Comparison of ENCODE assay signal across 9 mouse cellular contexts in the genomic region with DNA sequence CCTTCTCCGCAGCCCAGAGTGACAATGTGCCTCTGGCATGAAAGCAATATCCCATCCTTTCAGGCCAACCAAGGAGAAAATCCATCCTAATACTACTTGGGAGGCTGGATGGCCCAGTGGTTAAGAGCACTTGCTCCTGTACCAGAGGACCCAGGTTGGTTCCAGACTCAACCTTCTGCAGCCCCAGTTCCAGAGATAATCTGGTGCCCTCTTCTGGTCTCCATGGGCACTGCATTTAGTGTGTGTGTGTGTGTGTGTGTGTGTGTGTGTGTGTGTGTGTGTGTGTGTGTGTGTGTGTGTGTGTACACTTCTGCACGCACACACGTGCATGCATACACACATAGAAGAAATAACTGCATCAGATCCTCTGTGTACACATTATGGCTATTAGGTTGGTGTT. TPM values are rescaled to one million over a fixed set of nuclear protein-coding genes. Genes with fewer than 3 reads are reported as not detected.
DNase-seq lines count a peak whose midpoint lies in the region; ATAC-seq and TF ChIP-seq lines count a peak whose summit lies in the region.
"Had no signal": no experiment of that assay in that cellular context is flagged by ENCODE, and none has a peak within 500 bp of the region (broad histone marks: within the 10 kb centered on the region; RNA-seq: fewer than 3 reads in every experiment).

No protein-coding gene starts in this region.

- WGBS in liver, embryonic 11.5 days: 71% methylated on average over 3 of the region's 3 CpGs
- 61% methylated on average over 3 of the region's 3 CpGs for WGBS in liver, embryonic 14.5 days (ENCODE audit: insufficient replicate concordance)
- WGBS in stomach, postnatal 0 days: 56% methylated on average over 3 of the region's 3 CpGs

- H3K27me3 ChIP-seq in liver, embryonic 11.5 days (replicated peaks; ENCODE audit: control insufficient read depth, insufficient read depth, low read length): no peaks in the 10 kb centered on the region
- H3K27me3 ChIP-seq in liver, embryonic 14.5 days (ENCODE audit: control insufficient read depth, insufficient read depth, low read length): no peaks in the 10 kb centered on the region
- no peaks in the 10 kb centered on the region for H3K27me3 ChIP-seq in stomach, postnatal 0 days (ENCODE audit: control insufficient read depth, insufficient read depth, low read length)

- no peak for TF ChIP-seq EP300 in liver, embryonic 14.5 days (IDR thresholded peaks at IDR 0.05; ENCODE audit: low read depth)
- TF ChIP-seq EP300 in stomach, postnatal 0 days (optimal IDR thresholded peaks at IDR 0.05): no peak

- H3K27ac ChIP-seq in liver, embryonic 11.5 days (ENCODE audit: low read depth, low read length): no peak overlapping the region
- no peak overlapping the region for H3K27ac ChIP-seq in liver, embryonic 14.5 days
- H3K27ac ChIP-seq in stomach, postnatal 0 days (replicated peaks): no peak overlapping the region

- DNase-seq in adrenal gland, postnatal 14 days: peak; percentile 63
- no peak for DNase-seq in adrenal gland, adult 2 months
- DNase-seq in liver: peak; percentile 49
- DNase-seq in liver, embryonic 11.5 days (ENCODE audit: low spot score): no peak
- DNase-seq in c-Kit-positive CD71-positive TER-119-negative erythroid progenitor cells, embryonic 14.5 days (ENCODE audit: low read depth): peak; percentile 46
- DNase-seq in liver, embryonic 14.5 days (ENCODE audit: low read depth in 3 of 3, low spot score in 3 of 3): no peak
- DNase-seq in stomach, postnatal 0 days (ENCODE audit: low spot score): peak; percentile 61
- no peak for DNase-seq in right cerebral cortex, postnatal 36 days (ENCODE audit: low spot score in 2 of 2)

- H3K4me1 ChIP-seq in liver, embryonic 11.5 days (replicated peaks; ENCODE audit: control insufficient read depth, insufficient read depth, low read length): no peaks in the 10 kb centered on the region
- peaks cover 0 to 6% of the 10 kb centered on the region in 2 experiments; a peak in 2 of 4 replicates for H3K4me1 ChIP-seq in liver, embryonic 14.5 days (replicated peaks; ENCODE audit: control insufficient read depth in 2 of 2, insufficient read depth in 2 of 2, low read length in 1 of 2)
- H3K4me1 ChIP-seq in stomach, postnatal 0 days (replicated peaks; ENCODE audit: control insufficient read depth, insufficient read depth): no peaks in the 10 kb centered on the region

- no peaks in the 10 kb centered on the region for H3K9me3 ChIP-seq in liver, embryonic 11.5 days (ENCODE audit: control insufficient read depth, low read length)
- H3K9me3 ChIP-seq in liver, embryonic 14.5 days (ENCODE audit: control insufficient read depth, low read length): no peaks in the 10 kb centered on the region
- no peaks in the 10 kb centered on the region for H3K9me3 ChIP-seq in stomach, postnatal 0 days (ENCODE audit: control insufficient read depth, low read length)

- peaks cover 26% of the 10 kb centered on the region for H3K36me3 ChIP-seq in liver, embryonic 11.5 days (ENCODE audit: control insufficient read depth, insufficient read depth, low read length)
- H3K36me3 ChIP-seq in liver, embryonic 14.5 days (replicated peaks; ENCODE audit: control insufficient read depth, insufficient read depth, low read depth): peaks cover 26% of the 10 kb centered on the region
- H3K36me3 ChIP-seq in stomach, postnatal 0 days (ENCODE audit: control insufficient read depth, insufficient read depth, low read length): peaks cover 14% of the 10 kb centered on the region

- ATAC-seq in liver, embryonic 11.5 days (replicated peaks; ENCODE audit: low FRiP score): no peak
- ATAC-seq in liver, embryonic 14.5 days (ENCODE audit: insufficient read depth): 0 out of 2 replicates have a peak, but pooled peaks have one; percentile 21
- no peak for ATAC-seq in stomach, postnatal 0 days (ENCODE audit: low FRiP score, low TSS enrichment)

- H3K9ac ChIP-seq in liver, embryonic 11.5 days (ENCODE audit: low read depth, low read length): no peak overlapping the region
- H3K9ac ChIP-seq in liver, embryonic 14.5 days (replicated peaks): no peak overlapping the region
- no peak overlapping the region for H3K9ac ChIP-seq in stomach, postnatal 0 days (ENCODE audit: low read length)

- no peak overlapping the region for H3K4me3 ChIP-seq in liver, embryonic 11.5 days (ENCODE audit: low read depth, low read length)
- no peak overlapping the region for H3K4me3 ChIP-seq in liver, embryonic 14.5 days (ENCODE audit: insufficient read depth in 1 of 2, low read depth in 2 of 2, low read length in 2 of 2)
- no peak overlapping the region for H3K4me3 ChIP-seq in stomach, postnatal 0 days (ENCODE audit: low read depth, low read length)

- H3K4me2 ChIP-seq in liver, embryonic 11.5 days: no peak overlapping the region
- no peak overlapping the region for H3K4me2 ChIP-seq in liver, embryonic 14.5 days (ENCODE audit: low read depth)
- no peak overlapping the region for H3K4me2 ChIP-seq in stomach, postnatal 0 days (replicated peaks; ENCODE audit: low read depth)

- peak; percentile 82 for TF ChIP-seq CTCF in liver, embryonic 14.5 days (IDR thresholded peaks at IDR 0.05; ENCODE audit: low read depth)
- TF ChIP-seq CTCF in stomach, postnatal 0 days (IDR thresholded peaks at IDR 0.05; ENCODE audit: low read depth): peak; percentile 75

RNA-seq across cellular contexts. Expression of gene Sdhd, which starts 10.1 kb away (rescaled TPM):
- total RNA-seq in adrenal gland, postnatal 14 days (2021): 554 and 565 TPM in 2 replicates
- 100 to 1,000 TPM; 249 to 334 TPM for total RNA-seq in adrenal gland, adult 2 months (2021)
- polyA plus RNA-seq in adrenal gland, adult 2 months (2012; rRNA removed): 248 and 267 TPM in 2 replicates
- 503 and 533 TPM in 2 replicates for polyA plus RNA-seq in liver, embryonic 11.5 days (2014; fragmentation: Nextera tagmentation; extraction: Ambion mirVana)
- polyA plus RNA-seq in liver, embryonic 14.5 days (2012; rRNA removed): 167 and 179 TPM in 2 replicates
- 322 and 337 TPM in 2 replicates for polyA plus RNA-seq in liver, embryonic 14.5 days (2014; fragmentation: Nextera tagmentation; extraction: Ambion mirVana)
- polyA plus RNA-seq in stomach, postnatal 0 days (2015; fragmentation: Nextera tagmentation; extraction: Ambion mirVana): 425 and 428 TPM in 2 replicates

RNA-seq across cellular contexts. Expression of gene Timm8b, which starts 10.2 kb away (rescaled TPM):
- 171 and 184 TPM in 2 replicates for total RNA-seq in adrenal gland, postnatal 14 days (2021)
- total RNA-seq in adrenal gland, adult 2 months (2021): 100 to 1,000 TPM; 213 to 216 TPM
- 33.0 and 58.2 TPM in 2 replicates for polyA plus RNA-seq in adrenal gland, adult 2 months (2012; rRNA removed)
- polyA plus RNA-seq in liver, embryonic 11.5 days (2014; fragmentation: Nextera tagmentation; extraction: Ambion mirVana): 301 and 312 TPM in 2 replicates
- polyA plus RNA-seq in liver, embryonic 14.5 days (2012; rRNA removed): 111 and 153 TPM in 2 replicates
- polyA plus RNA-seq in liver, embryonic 14.5 days (2014; fragmentation: Nextera tagmentation; extraction: Ambion mirVana): 248 and 263 TPM in 2 replicates
- polyA plus RNA-seq in stomach, postnatal 0 days (2015; fragmentation: Nextera tagmentation; extraction: Ambion mirVana): 252 and 278 TPM in 2 replicates

RNA-seq across cellular contexts. Expression of gene Pih1d2, which starts 23.6 kb away (rescaled TPM):
- 1.6 and 1.9 TPM in 2 replicates for total RNA-seq in adrenal gland, postnatal 14 days (2021)
- total RNA-seq in adrenal gland, adult 2 months (2021): 1 to 10 TPM; 1.2 to 3.4 TPM
- polyA plus RNA-seq in adrenal gland, adult 2 months (2012; rRNA removed): 0.26 and 0.38 TPM in 2 replicates
- polyA plus RNA-seq in liver, embryonic 11.5 days (2014; fragmentation: Nextera tagmentation; extraction: Ambion mirVana): 3.3 and 4.2 TPM in 2 replicates
- polyA plus RNA-seq in liver, embryonic 14.5 days (2012; rRNA removed): 0.18 and 0.78 TPM in 2 replicates
- 0.56 and 1.4 TPM in 2 replicates for polyA plus RNA-seq in liver, embryonic 14.5 days (2014; fragmentation: Nextera tagmentation; extraction: Ambion mirVana)
- 2.2 and 3.2 TPM in 2 replicates for polyA plus RNA-seq in stomach, postnatal 0 days (2015; fragmentation: Nextera tagmentation; extraction: Ambion mirVana)

RNA-seq across cellular contexts. Expression of gene Nkapd1, which starts 23.7 kb away (rescaled TPM):
- total RNA-seq in adrenal gland, postnatal 14 days (2021): 24.3 and 25.3 TPM in 2 replicates
- total RNA-seq in adrenal gland, adult 2 months (2021): 10 to 100 TPM; 20.9 to 26.8 TPM
- 6.8 and 7.3 TPM in 2 replicates for polyA plus RNA-seq in adrenal gland, adult 2 months (2012; rRNA removed)
- polyA plus RNA-seq in liver, embryonic 11.5 days (2014; fragmentation: Nextera tagmentation; extraction: Ambion mirVana): 16.2 and 20.1 TPM in 2 replicates
- 2.9 and 4.7 TPM in 2 replicates for polyA plus RNA-seq in liver, embryonic 14.5 days (2012; rRNA removed)
- polyA plus RNA-seq in liver, embryonic 14.5 days (2014; fragmentation: Nextera tagmentation; extraction: Ambion mirVana): 7.0 and 7.3 TPM in 2 replicates
- polyA plus RNA-seq in stomach, postnatal 0 days (2015; fragmentation: Nextera tagmentation; extraction: Ambion mirVana): 14.3 and 16.1 TPM in 2 replicates

RNA-seq across cellular contexts. Expression of gene Tex12, which starts 32.4 kb away (rescaled TPM):
- not detected in 2 replicates for total RNA-seq in adrenal gland, postnatal 14 days (2021)
- not detected for total RNA-seq in adrenal gland, adult 2 months (2021)
- not detected in 2 replicates for polyA plus RNA-seq in adrenal gland, adult 2 months (2012; rRNA removed)
- not detected in 2 replicates for polyA plus RNA-seq in liver, embryonic 11.5 days (2014; fragmentation: Nextera tagmentation; extraction: Ambion mirVana)
- polyA plus RNA-seq in liver, embryonic 14.5 days (2012; rRNA removed): not detected in 2 replicates
- not detected in 2 replicates for polyA plus RNA-seq in liver, embryonic 14.5 days (2014; fragmentation: Nextera tagmentation; extraction: Ambion mirVana)
- polyA plus RNA-seq in stomach, postnatal 0 days (2015; fragmentation: Nextera tagmentation; extraction: Ambion mirVana): not detected in 2 replicates
- polyA plus RNA-seq: heart, embryonic 16.5 days had no signal

Comparison
In these comparisons a context has a peak if more than half of its experiments do, and no peak if none do; other contexts are left out.
1. DNase-seq: peak in adrenal gland, postnatal 14 days (single experiment), liver (single experiment), c-Kit-positive CD71-positive TER-119-negative erythroid progenitor cells, embryonic 14.5 days (single experiment) and stomach, postnatal 0 days (single experiment); none in adrenal gland, adult 2 months (single experiment), liver, embryonic 11.5 days (single experiment), liver, embryonic 14.5 days (0 of 3) and right cerebral cortex, postnatal 36 days (0 of 2).